Mouse (Mus musculus): ENCODE data around the gene Dna2. TPM values are rescaled to one million over a fixed set of nuclear protein-coding genes. Genes with fewer than 3 reads are reported as not detected.

Dna2 gene
- polyA plus RNA-seq, 1 experiment, result 46.7 TPM

- H3K9ac ChIP-seq (ENCODE audit: low read depth, poor library complexity, severe bottlenecking), result no peak overlapping the region
- TF ChIP-seq POLR2A (IDR thresholded peaks at IDR 0.05; ENCODE audit: insufficient read depth, low read length) (no peak), CTCF (IDR thresholded peaks at IDR 0.05; ENCODE audit: low read depth, low read length) (peak; percentile 64)
- H3K27ac ChIP-seq (ENCODE audit: insufficient read depth, low read length), result no peak overlapping the region
- peaks cover 16% of the 10 kb centered on the region for H3K36me3 ChIP-seq (ENCODE audit: control insufficient read depth, insufficient read depth, low read length, poor library complexity, severe bottlenecking)
- no peaks in the 10 kb centered on the region for H3K4me1 ChIP-seq (ENCODE audit: control insufficient read depth, insufficient read depth, low read length)
- H3K9me3 ChIP-seq (replicated peaks; ENCODE audit: control insufficient read depth, insufficient read depth, low read length, poor library complexity, severe bottlenecking), result no peaks in the 10 kb centered on the region
- H3K27me3 ChIP-seq (ENCODE audit: control insufficient read depth, insufficient read depth, low read length, poor library complexity, severe bottlenecking), result no peaks in the 10 kb centered on the region
- H3K4me3 ChIP-seq (ENCODE audit: low read depth, low read length), result no peak overlapping the region
Observed at GRCm38 (mm10) chr10:62987341-62987740, 40.5 kb downstream of the Dna2 start.

- H3K36me3 ChIP-seq (ENCODE audit: control insufficient read depth, insufficient read depth, low read length, poor library complexity, severe bottlenecking), result peaks cover 15% of the 10 kb centered on the region
- no peak overlapping the region for H3K27ac ChIP-seq (ENCODE audit: insufficient read depth, low read length)
- H3K9ac ChIP-seq (ENCODE audit: low read depth, poor library complexity, severe bottlenecking), result 0 out of 2 replicates have a peak overlapping the region, but pooled peaks have one; percentile 25
- no peaks in the 10 kb centered on the region for H3K4me1 ChIP-seq (ENCODE audit: control insufficient read depth, insufficient read depth, low read length)
- 0 out of 2 replicates have a peak overlapping the region, but pooled peaks have one; percentile 18 for H3K4me3 ChIP-seq (ENCODE audit: low read depth, low read length)
- no peaks in the 10 kb centered on the region for H3K27me3 ChIP-seq (ENCODE audit: control insufficient read depth, insufficient read depth, low read length, poor library complexity, severe bottlenecking)
- TF ChIP-seq CTCF (IDR thresholded peaks at IDR 0.05; ENCODE audit: low read depth, low read length) (no peak), EP300 (IDR thresholded peaks at IDR 0.05; ENCODE audit: insufficient read depth, low read depth, low read length) (no peak), POLR2A (IDR thresholded peaks at IDR 0.05; ENCODE audit: insufficient read depth, low read length) (no peak)
- H3K9me3 ChIP-seq (replicated peaks; ENCODE audit: control insufficient read depth, insufficient read depth, low read length, poor library complexity, severe bottlenecking), result no peaks in the 10 kb centered on the region
Observed at GRCm38 (mm10) chr10:62990636-62991035, 43.8 kb downstream of the Dna2 start.

- no peak overlapping the region for H3K9ac ChIP-seq (ENCODE audit: low read depth, poor library complexity, severe bottlenecking)
- no peak overlapping the region for H3K27ac ChIP-seq (ENCODE audit: insufficient read depth, low read length)
- H3K4me3 ChIP-seq (ENCODE audit: low read depth, low read length), result no peak overlapping the region
- no peaks in the 10 kb centered on the region for H3K4me1 ChIP-seq (ENCODE audit: control insufficient read depth, insufficient read depth, low read length)
- no peak for TF ChIP-seq EP300 (IDR thresholded peaks at IDR 0.05; ENCODE audit: insufficient read depth, low read depth, low read length)
- no peak for TF ChIP-seq POLR2A (IDR thresholded peaks at IDR 0.05; ENCODE audit: insufficient read depth, low read length)
- no peak for TF ChIP-seq CTCF (IDR thresholded peaks at IDR 0.05; ENCODE audit: low read depth, low read length)
- no peaks in the 10 kb centered on the region for H3K9me3 ChIP-seq (replicated peaks; ENCODE audit: control insufficient read depth, insufficient read depth, low read length, poor library complexity, severe bottlenecking)
- peaks cover 20% of the 10 kb centered on the region for H3K36me3 ChIP-seq (ENCODE audit: control insufficient read depth, insufficient read depth, low read length, poor library complexity, severe bottlenecking)
- no peaks in the 10 kb centered on the region for H3K27me3 ChIP-seq (ENCODE audit: control insufficient read depth, insufficient read depth, low read length, poor library complexity, severe bottlenecking)
Observed at GRCm38 (mm10) chr10:62993991-62994390, 47.2 kb downstream of the Dna2 start.

GRCm38 (mm10) chr10:63000584-63000983 lies 53.8 kb downstream of the Dna2 start:
- Histone ChIP-seq H3K27me3 (ENCODE audit: control insufficient read depth, insufficient read depth, low read length, poor library complexity, severe bottlenecking) (no peaks in the 10 kb centered on the region), H3K4me1 (ENCODE audit: control insufficient read depth, insufficient read depth, low read length) (no peaks in the 10 kb centered on the region), H3K27ac (ENCODE audit: insufficient read depth, low read length) (no peak overlapping the region), H3K36me3 (ENCODE audit: control insufficient read depth, insufficient read depth, low read length, poor library complexity, severe bottlenecking) (peaks cover 41% of the 10 kb centered on the region), H3K4me3 (ENCODE audit: low read depth, low read length) (no peak overlapping the region), H3K9me3 (replicated peaks; ENCODE audit: control insufficient read depth, insufficient read depth, low read length, poor library complexity, severe bottlenecking) (no peaks in the 10 kb centered on the region), H3K9ac (ENCODE audit: low read depth, poor library complexity, severe bottlenecking) (no peak overlapping the region)
- TF ChIP-seq CTCF (IDR thresholded peaks at IDR 0.05; ENCODE audit: low read depth, low read length) (no peak), POLR2A (IDR thresholded peaks at IDR 0.05; ENCODE audit: insufficient read depth, low read length) (no peak), EP300 (IDR thresholded peaks at IDR 0.05; ENCODE audit: insufficient read depth, low read depth, low read length) (no peak)

- H3K27me3 ChIP-seq (ENCODE audit: control insufficient read depth, insufficient read depth, low read length, poor library complexity, severe bottlenecking), result no peaks in the 10 kb centered on the region
- H3K27ac ChIP-seq (ENCODE audit: insufficient read depth, low read length), result no peak overlapping the region
- no peaks in the 10 kb centered on the region for H3K9me3 ChIP-seq (replicated peaks; ENCODE audit: control insufficient read depth, insufficient read depth, low read length, poor library complexity, severe bottlenecking)
- peaks cover 53% of the 10 kb centered on the region for H3K36me3 ChIP-seq (ENCODE audit: control insufficient read depth, insufficient read depth, low read length, poor library complexity, severe bottlenecking)
- no peaks in the 10 kb centered on the region for H3K4me1 ChIP-seq (ENCODE audit: control insufficient read depth, insufficient read depth, low read length)
- H3K9ac ChIP-seq (ENCODE audit: low read depth, poor library complexity, severe bottlenecking), result no peak overlapping the region
- no peak overlapping the region for H3K4me3 ChIP-seq (ENCODE audit: low read depth, low read length)
- TF ChIP-seq EP300 (IDR thresholded peaks at IDR 0.05; ENCODE audit: insufficient read depth, low read depth, low read length), result no peak
- TF ChIP-seq CTCF (IDR thresholded peaks at IDR 0.05; ENCODE audit: low read depth, low read length), result no peak
- no peak for TF ChIP-seq POLR2A (IDR thresholded peaks at IDR 0.05; ENCODE audit: insufficient read depth, low read length)
Observed at GRCm38 (mm10) chr10:63003252-63003651, 56.4 kb downstream of the Dna2 start.

- no peak overlapping the region for H3K9ac ChIP-seq (ENCODE audit: low read depth, poor library complexity, severe bottlenecking)
- no peaks in the 10 kb centered on the region for H3K9me3 ChIP-seq (replicated peaks; ENCODE audit: control insufficient read depth, insufficient read depth, low read length, poor library complexity, severe bottlenecking)
- H3K36me3 ChIP-seq (ENCODE audit: control insufficient read depth, insufficient read depth, low read length, poor library complexity, severe bottlenecking), result peaks cover 51% of the 10 kb centered on the region
- TF ChIP-seq CTCF (IDR thresholded peaks at IDR 0.05; ENCODE audit: low read depth, low read length) (no peak), EP300 (IDR thresholded peaks at IDR 0.05; ENCODE audit: insufficient read depth, low read depth, low read length) (no peak), POLR2A (IDR thresholded peaks at IDR 0.05; ENCODE audit: insufficient read depth, low read length) (no peak)
- H3K4me1 ChIP-seq (ENCODE audit: control insufficient read depth, insufficient read depth, low read length), result no peaks in the 10 kb centered on the region
- H3K4me3 ChIP-seq (ENCODE audit: low read depth, low read length), result no peak overlapping the region
- H3K27me3 ChIP-seq (ENCODE audit: control insufficient read depth, insufficient read depth, low read length, poor library complexity, severe bottlenecking), result no peaks in the 10 kb centered on the region
- no peak overlapping the region for H3K27ac ChIP-seq (ENCODE audit: insufficient read depth, low read length)
Observed at GRCm38 (mm10) chr10:63004556-63004955, 57.7 kb downstream of the Dna2 start.
